Mouse (Mus musculus) forebrain, postnatal 0 days (tissue): ENCODE results near the gene March10. TPM values are rescaled to one million over a fixed set of nuclear protein-coding genes. Genes with fewer than 3 reads are reported as not detected.

Source experiments
- ATAC-seq: fragments of 200-750 bp; cut with Nextera tagmentation; 2 replicates; pipeline ENCODE4 v1.8.0; 2017; ENCODE audit warnings: mild to moderate bottlenecking, moderate library complexity
- DNase-seq: peaks from one replicate; pipeline ENCODE4 v3.0.0-alpha.2; 2015
- H3K27ac ChIP-seq: fragments of 300-500 bp; sonication (generic); 2 replicates; pipeline ENCODE4 v1.5.1; 2014; ENCODE audit warnings: low read depth, mild to moderate bottlenecking, antibody characterized with exemption, low read length, moderate library complexity, mixed read lengths
- H3K27me3 ChIP-seq: fragments of 300-500 bp; sonication (generic); 2 replicates; pipeline ENCODE4 v1.6.1; 2014; ENCODE audit warnings: mild to moderate bottlenecking, low read length, mixed read lengths; ENCODE audit not compliant: insufficient read depth
- H3K36me3 ChIP-seq: fragments of 300-500 bp; sonication (generic); 2 replicates; pipeline ENCODE4 v1.6.1; 2014; ENCODE audit warnings: mild to moderate bottlenecking, moderate library complexity; ENCODE audit not compliant: insufficient read depth
- H3K4me1 ChIP-seq: fragments of 300-500 bp; sonication (generic); 2 replicates; pipeline ENCODE4 v1.6.1; 2014; ENCODE audit warnings: antibody characterized with exemption; ENCODE audit not compliant: insufficient read depth
- H3K4me2 ChIP-seq: fragments of 300-500 bp; sonication (generic); 2 replicates; pipeline ENCODE4 v1.6.1; 2014; ENCODE audit warnings: low read depth, mild to moderate bottlenecking, moderate library complexity
- H3K4me3 ChIP-seq: fragments of 300-500 bp; sonication (generic); 2 replicates; pipeline ENCODE4 v1.5.1; 2014; ENCODE audit warnings: low read depth, low read length, mixed read lengths
- H3K9ac ChIP-seq: fragments of 300-500 bp; sonication (generic); 2 replicates; pipeline ENCODE4 v1.6.1; 2014; ENCODE audit warnings: mild to moderate bottlenecking
- H3K9me3 ChIP-seq: fragments of 300-500 bp; sonication (generic); 2 replicates; pipeline ENCODE4 v1.6.1; 2016; ENCODE audit warnings: low read length
- CTCF ChIP-seq: sonication (generic); IDR thresholded peaks from 2 replicates; pipeline ENCODE4 v1.5.1; 2016; ENCODE audit warnings: antibody characterized with exemption, control low read depth, low read depth
- WGBS: fragments of 180-500 bp; shearing (Covaris S2); extraction: QIAGEN DNeasy Blood & Tissue Kit; methylation state at CpG from one replicate; pipeline ENCODE4 v1.1.7; 2014; 5-methylcytosine and 5-hydroxymethylcytosine counted together
- polyA plus RNA-seq: library from polyadenylated mRNA; unstranded; fragments of >200 nt; fragmentation: Nextera tagmentation; extraction: Ambion mirVana; gene quantifications from 2 replicates; pipeline ENCODE4 v1.2.1, GENCODE M21; 2015
- total RNA-seq: library from RNA; depleted of rRNA; stranded (reverse); fragments of >200 nt; gene quantifications from 2 replicates; pipeline ENCODE4 v1.2.3, GENCODE M21; 2014; rRNA removed

Gene March10
- total RNA-seq: 0.38 TPM in 2 replicates
- polyA plus RNA-seq: 0.36 and 0.58 TPM in 2 replicates

DNA sequence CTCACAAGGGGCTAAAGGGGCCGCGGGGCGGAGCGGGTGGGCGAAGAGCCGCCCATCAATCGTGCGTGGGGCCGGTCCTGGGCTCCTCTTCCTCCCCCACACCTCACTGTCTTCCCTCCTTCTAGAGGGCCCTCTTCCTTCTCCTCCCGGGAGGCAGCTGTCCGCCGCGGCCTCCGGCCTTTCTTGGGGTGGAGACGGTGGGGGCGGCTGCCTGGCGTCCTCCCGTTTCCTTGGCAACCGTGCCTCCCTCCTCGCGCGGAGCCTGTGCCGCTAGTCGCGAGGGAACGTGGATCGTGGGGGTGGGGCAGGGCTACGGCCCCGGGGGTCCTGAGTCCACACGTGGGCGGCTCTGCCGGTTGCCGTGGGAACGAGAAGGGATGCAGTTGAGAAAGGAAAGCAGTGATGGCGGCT lies at the start of gene March10:
Gene March10 (minus strand): TSS at position 239 of the 411 bp plus-strand sequence.
- TF ChIP-seq CTCF: no peak
- 1% methylated on average over 34 of the region's 35 CpGs for WGBS
- Histone ChIP-seq H3K4me2 (peak within 1 kb of the TSS; percentile 82), H3K4me1 (peaks cover 12% of the 10 kb centered on the region), H3K9me3 (no peaks in the 10 kb centered on the region), H3K27ac (peak within 1 kb of the TSS; percentile 90), H3K36me3 (no peaks in the 10 kb centered on the region), H3K27me3 (no peaks in the 10 kb centered on the region), H3K4me3 (peak within 1 kb of the TSS; percentile 45), H3K9ac (peak within 1 kb of the TSS; percentile 64)
- ATAC-seq (peak; percentile 94), DNase-seq (peak; percentile 89)

- Histone ChIP-seq H3K36me3 (no peaks in the 10 kb centered on the region), H3K27me3 (no peaks in the 10 kb centered on the region), H3K4me1 (peaks cover 21% of the 10 kb centered on the region), H3K27ac (no peak overlapping the region), H3K9me3 (no peaks in the 10 kb centered on the region), H3K4me3 (no peak overlapping the region), H3K4me2 (no peak overlapping the region), H3K9ac (no peak overlapping the region)
- no peak for ATAC-seq
- WGBS: 81% methylated on average over 11 of the region's 11 CpGs
- no peak for DNase-seq
- no peak for TF ChIP-seq CTCF
Observed at GRCm38 (mm10) chr11:105506322-105506721, 49.8 kb upstream of the March10 start.

- Histone ChIP-seq H3K9ac (no peak overlapping the region), H3K9me3 (no peaks in the 10 kb centered on the region), H3K27ac (no peak overlapping the region), H3K27me3 (no peaks in the 10 kb centered on the region), H3K36me3 (no peaks in the 10 kb centered on the region), H3K4me2 (no peak overlapping the region), H3K4me3 (no peak overlapping the region), H3K4me1 (peaks cover 21% of the 10 kb centered on the region)
- DNase-seq: no peak
- 58% methylated on average over 3 of the region's 3 CpGs for WGBS
- ATAC-seq: no peak
- no peak for TF ChIP-seq CTCF
Observed at GRCm38 (mm10) chr11:105505038-105505437, 48.5 kb upstream of the March10 start.

- TF ChIP-seq CTCF: no peak
Observed at GRCm38 (mm10) chr11:105502311-105502710, 45.8 kb upstream of the March10 start.

GRCm38 (mm10) chr11:105497505-105497904 lies 41.0 kb upstream of the March10 start:
- Histone ChIP-seq H3K4me3 (no peak overlapping the region), H3K36me3 (no peaks in the 10 kb centered on the region), H3K27me3 (no peaks in the 10 kb centered on the region), H3K9me3 (no peaks in the 10 kb centered on the region), H3K4me2 (no peak overlapping the region), H3K27ac (peak overlapping the region; percentile 74), H3K9ac (no peak overlapping the region), H3K4me1 (peaks cover 9% of the 10 kb centered on the region; the same call in 1 of the 2 replicates)
- ATAC-seq (peak; percentile 81; the same call in 1 of the 2 replicates), DNase-seq (peak; percentile 43)
- WGBS: 24% methylated on average over 6 of the region's 6 CpGs
- no peak for TF ChIP-seq CTCF

More at GRCm38 (mm10) chr11:105502311-105502710, 45.8 kb upstream of the March10 start:
- Histone ChIP-seq H3K9ac (no peak overlapping the region), H3K27me3 (no peaks in the 10 kb centered on the region), H3K4me2 (no peak overlapping the region), H3K4me3 (no peak overlapping the region), H3K27ac (no peak overlapping the region), H3K9me3 (no peaks in the 10 kb centered on the region), H3K4me1 (peaks cover 8% of the 10 kb centered on the region; the same call in 1 of the 2 replicates), H3K36me3 (no peaks in the 10 kb centered on the region)
- ATAC-seq (no peak), DNase-seq (no peak)
- 87% methylated on average over 4 of the region's 4 CpGs for WGBS

GRCm38 (mm10) chr11:105496665-105497064 lies 40.1 kb upstream of the March10 start:
- Histone ChIP-seq H3K36me3 (no peaks in the 10 kb centered on the region), H3K27ac (no peak overlapping the region), H3K9ac (no peak overlapping the region), H3K27me3 (no peaks in the 10 kb centered on the region), H3K4me2 (no peak overlapping the region), H3K4me3 (no peak overlapping the region), H3K9me3 (no peaks in the 10 kb centered on the region), H3K4me1 (peaks cover 9% of the 10 kb centered on the region; the same call in 1 of the 2 replicates)
- DNase-seq (no peak), ATAC-seq (no peak)
- no peak for TF ChIP-seq CTCF
- WGBS: 72% methylated on average over 7 of the region's 7 CpGs

DNA sequence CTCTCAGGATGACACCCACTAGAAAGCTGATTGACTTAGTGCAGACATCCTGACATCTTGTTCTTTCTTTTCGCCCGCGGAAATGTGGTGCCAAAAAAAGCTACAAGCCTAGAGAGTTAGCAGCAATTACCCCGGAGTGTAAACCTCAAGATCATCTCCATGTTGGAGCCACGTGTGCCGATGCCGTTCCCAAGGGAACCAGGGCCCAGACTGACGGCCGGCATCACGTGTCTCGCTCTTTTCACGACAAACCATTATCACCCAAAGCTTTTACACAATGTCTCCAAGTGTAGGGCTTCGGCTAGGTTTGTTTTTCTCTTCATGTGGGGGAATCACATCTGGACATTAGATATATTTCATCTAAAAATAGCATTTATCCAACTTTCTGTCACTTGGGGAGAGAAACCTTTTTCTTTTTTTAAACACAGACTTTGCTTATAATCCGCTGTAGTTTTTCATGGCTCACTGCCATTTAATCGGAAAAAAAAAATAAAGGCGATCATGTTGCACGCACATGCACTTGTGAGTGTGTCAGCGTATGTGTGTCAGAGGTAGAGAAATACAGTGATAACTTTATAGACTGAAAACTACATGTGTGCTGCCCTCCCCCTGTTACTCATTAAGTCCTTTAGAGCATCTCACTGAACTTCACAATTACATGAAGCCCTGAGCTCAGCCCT lies 39.2 kb upstream of the March10 start:
- Histone ChIP-seq H3K36me3 (no peaks in the 10 kb centered on the region), H3K9ac (no peak overlapping the region), H3K27ac (0 out of 2 replicates have a peak overlapping the region, but pooled peaks have one; percentile 9), H3K4me3 (no peak overlapping the region), H3K4me1 (peaks cover 9% of the 10 kb centered on the region; the same call in 1 of the 2 replicates), H3K4me2 (peak overlapping the region; percentile 9), H3K9me3 (no peaks in the 10 kb centered on the region), H3K27me3 (no peaks in the 10 kb centered on the region)
- ATAC-seq (peak; percentile 73), DNase-seq (peak; percentile 63)
- WGBS: 49% methylated on average over 18 of the region's 18 CpGs
- no peak for TF ChIP-seq CTCF
